Mouse (Mus musculus): ENCODE measurements around the gene Fpgs. TPM values are rescaled to one million over a fixed set of nuclear protein-coding genes. Genes with fewer than 3 reads are reported as not detected.

Gene Fpgs
- polyA plus RNA-seq, 1 experiment from 2014 or later = 32.0 TPM

- Histone ChIP-seq H3K27ac (ENCODE audit: low read length) (no peak overlapping the region), H3K9ac (ENCODE audit: low read depth, low read length) (no peak overlapping the region), H3K27me3 (replicated peaks; ENCODE audit: control insufficient read depth, insufficient read depth, low read length) (no peaks in the 10 kb centered on the region), H3K4me1 (ENCODE audit: control insufficient read depth, insufficient read depth, low read length) (peaks cover 14% of the 10 kb centered on the region; the same call in 1 of the 2 replicates), H3K4me3 (ENCODE audit: low read length) (no peak overlapping the region), H3K9me3 (ENCODE audit: control insufficient read depth, low read length) (no peaks in the 10 kb centered on the region), H3K4me2 (ENCODE audit: low read depth, low read length) (no peak overlapping the region), H3K36me3 (ENCODE audit: control insufficient read depth, insufficient read depth, low read length) (no peaks in the 10 kb centered on the region)
- ATAC-seq = no peak
- WGBS = 91% methylated on average over 9 of the region's 9 CpGs
Measured at GRCm38 (mm10) chr2:32671147-32671546, 32.8 kb downstream of the Fpgs start.

- Histone ChIP-seq H3K27me3 (replicated peaks; ENCODE audit: control insufficient read depth, insufficient read depth, low read length) (no peaks in the 10 kb centered on the region), H3K4me2 (ENCODE audit: low read depth, low read length) (no peak overlapping the region), H3K4me3 (ENCODE audit: low read length) (no peak overlapping the region), H3K36me3 (ENCODE audit: control insufficient read depth, insufficient read depth, low read length) (no peaks in the 10 kb centered on the region), H3K9me3 (ENCODE audit: control insufficient read depth, low read length) (no peaks in the 10 kb centered on the region), H3K27ac (ENCODE audit: low read length) (0 out of 2 replicates have a peak overlapping the region, but pooled peaks have one; percentile 15), H3K4me1 (ENCODE audit: control insufficient read depth, insufficient read depth, low read length) (peaks cover 15% of the 10 kb centered on the region; the same call in 1 of the 2 replicates), H3K9ac (ENCODE audit: low read depth, low read length) (no peak overlapping the region)
- 64% methylated on average over 3 of the region's 3 CpGs for WGBS
- no peak for ATAC-seq
Measured at GRCm38 (mm10) chr2:32669876-32670275, 34.1 kb downstream of the Fpgs start.

GRCm38 (mm10) chr2:32668176-32668575 lies 35.8 kb downstream of the Fpgs start:
- no peaks in the 10 kb centered on the region for H3K27me3 ChIP-seq (replicated peaks; ENCODE audit: control insufficient read depth, insufficient read depth, low read length)
- no peaks in the 10 kb centered on the region for H3K36me3 ChIP-seq (ENCODE audit: control insufficient read depth, insufficient read depth, low read length)
- no peak overlapping the region for H3K4me2 ChIP-seq (ENCODE audit: low read depth, low read length)
- no peak overlapping the region for H3K9ac ChIP-seq (ENCODE audit: low read depth, low read length)
- ATAC-seq = no peak
- H3K27ac ChIP-seq (ENCODE audit: low read length) = peak overlapping the region; percentile 63
- no peaks in the 10 kb centered on the region for H3K9me3 ChIP-seq (ENCODE audit: control insufficient read depth, low read length)
- WGBS = 89% methylated on average over 7 of the region's 7 CpGs
- peaks cover 15% of the 10 kb centered on the region; the same call in 1 of the 2 replicates for H3K4me1 ChIP-seq (ENCODE audit: control insufficient read depth, insufficient read depth, low read length)
- H3K4me3 ChIP-seq (ENCODE audit: low read length) = no peak overlapping the region

GRCm38 (mm10) chr2:32667775-32668174 lies 36.2 kb downstream of the Fpgs start:
- peaks cover 12% of the 10 kb centered on the region; the same call in 1 of the 2 replicates for H3K4me1 ChIP-seq (ENCODE audit: control insufficient read depth, insufficient read depth, low read length)
- no peak overlapping the region for H3K9ac ChIP-seq (ENCODE audit: low read depth, low read length)
- no peaks in the 10 kb centered on the region for H3K36me3 ChIP-seq (ENCODE audit: control insufficient read depth, insufficient read depth, low read length)
- no peak overlapping the region for H3K4me2 ChIP-seq (ENCODE audit: low read depth, low read length)
- H3K9me3 ChIP-seq (ENCODE audit: control insufficient read depth, low read length) = no peaks in the 10 kb centered on the region
- 44% methylated on average over 11 of the region's 11 CpGs for WGBS
- H3K27ac ChIP-seq (ENCODE audit: low read length) = peak overlapping the region; percentile 63
- ATAC-seq = no peak
- H3K27me3 ChIP-seq (replicated peaks; ENCODE audit: control insufficient read depth, insufficient read depth, low read length) = no peaks in the 10 kb centered on the region
- no peak overlapping the region for H3K4me3 ChIP-seq (ENCODE audit: low read length)

GRCm38 (mm10) chr2:32665853-32666252 lies 38.1 kb downstream of the Fpgs start:
- Histone ChIP-seq H3K4me2 (ENCODE audit: low read depth, low read length) (no peak overlapping the region), H3K4me1 (ENCODE audit: control insufficient read depth, insufficient read depth, low read length) (peaks cover 20% of the 10 kb centered on the region), H3K4me3 (ENCODE audit: low read length) (no peak overlapping the region), H3K27me3 (replicated peaks; ENCODE audit: control insufficient read depth, insufficient read depth, low read length) (no peaks in the 10 kb centered on the region), H3K9me3 (ENCODE audit: control insufficient read depth, low read length) (no peaks in the 10 kb centered on the region), H3K27ac (ENCODE audit: low read length) (no peak overlapping the region), H3K9ac (ENCODE audit: low read depth, low read length) (no peak overlapping the region), H3K36me3 (ENCODE audit: control insufficient read depth, insufficient read depth, low read length) (no peaks in the 10 kb centered on the region)
- ATAC-seq = no peak
- 69% methylated on average over 6 of the region's 6 CpGs for WGBS

GRCm38 (mm10) chr2:32665345-32665744 lies 38.6 kb downstream of the Fpgs start:
- no peak for ATAC-seq
- H3K9ac ChIP-seq (ENCODE audit: low read depth, low read length) = no peak overlapping the region
- H3K27me3 ChIP-seq (replicated peaks; ENCODE audit: control insufficient read depth, insufficient read depth, low read length) = no peaks in the 10 kb centered on the region
- H3K27ac ChIP-seq (ENCODE audit: low read length) = no peak overlapping the region
- no peaks in the 10 kb centered on the region for H3K36me3 ChIP-seq (ENCODE audit: control insufficient read depth, insufficient read depth, low read length)
- WGBS = 73% methylated on average over 8 of the region's 8 CpGs
- H3K4me1 ChIP-seq (ENCODE audit: control insufficient read depth, insufficient read depth, low read length) = peaks cover 20% of the 10 kb centered on the region
- H3K4me3 ChIP-seq (ENCODE audit: low read length) = no peak overlapping the region
- no peaks in the 10 kb centered on the region for H3K9me3 ChIP-seq (ENCODE audit: control insufficient read depth, low read length)
- no peak overlapping the region for H3K4me2 ChIP-seq (ENCODE audit: low read depth, low read length)

GRCm38 (mm10) chr2:32662291-32662690 lies 41.7 kb downstream of the Fpgs start:
- 34% methylated on average over 5 of the region's 5 CpGs for WGBS
- peak; percentile 13; the same call in 1 of the 2 replicates for ATAC-seq
- H3K9ac ChIP-seq (ENCODE audit: low read depth, low read length) = peak overlapping the region; percentile 22; the same call in 1 of the 2 replicates

GRCm38 (mm10) chr2:32661509-32662107 lies 42.3 kb downstream of the Fpgs start:
- Histone ChIP-seq H3K4me2 (ENCODE audit: low read depth, low read length) (no peak overlapping the region), H3K4me3 (ENCODE audit: low read length) (no peak overlapping the region), H3K9me3 (ENCODE audit: control insufficient read depth, low read length) (no peaks in the 10 kb centered on the region), H3K36me3 (ENCODE audit: control insufficient read depth, insufficient read depth, low read length) (no peaks in the 10 kb centered on the region), H3K27me3 (replicated peaks; ENCODE audit: control insufficient read depth, insufficient read depth, low read length) (no peaks in the 10 kb centered on the region), H3K4me1 (ENCODE audit: control insufficient read depth, insufficient read depth, low read length) (peaks cover 17% of the 10 kb centered on the region), H3K27ac (ENCODE audit: low read length) (peak overlapping the region; percentile 8), H3K9ac (ENCODE audit: low read depth, low read length) (peak overlapping the region; percentile 22)
- ATAC-seq = peak; percentile 67
- 20% methylated on average over 7 of the region's 7 CpGs for WGBS

More at GRCm38 (mm10) chr2:32662291-32662690, 41.7 kb downstream of the Fpgs start:
- no peaks in the 10 kb centered on the region for H3K36me3 ChIP-seq (ENCODE audit: control insufficient read depth, insufficient read depth, low read length)
- H3K4me1 ChIP-seq (ENCODE audit: control insufficient read depth, insufficient read depth, low read length) = peaks cover 17% of the 10 kb centered on the region
- no peaks in the 10 kb centered on the region for H3K27me3 ChIP-seq (replicated peaks; ENCODE audit: control insufficient read depth, insufficient read depth, low read length)
- H3K4me3 ChIP-seq (ENCODE audit: low read length) = no peak overlapping the region
- no peaks in the 10 kb centered on the region for H3K9me3 ChIP-seq (ENCODE audit: control insufficient read depth, low read length)
- H3K4me2 ChIP-seq (ENCODE audit: low read depth, low read length) = no peak overlapping the region
- H3K27ac ChIP-seq (ENCODE audit: low read length) = peak overlapping the region; percentile 8

GRCm38 (mm10) chr2:32658873-32659272 lies 45.1 kb downstream of the Fpgs start:
- Histone ChIP-seq H3K4me2 (ENCODE audit: low read depth, low read length) (no peak overlapping the region), H3K4me1 (ENCODE audit: control insufficient read depth, insufficient read depth, low read length) (peaks cover 29% of the 10 kb centered on the region), H3K4me3 (ENCODE audit: low read length) (no peak overlapping the region), H3K36me3 (ENCODE audit: control insufficient read depth, insufficient read depth, low read length) (no peaks in the 10 kb centered on the region), H3K9me3 (ENCODE audit: control insufficient read depth, low read length) (no peaks in the 10 kb centered on the region), H3K27ac (ENCODE audit: low read length) (no peak overlapping the region), H3K27me3 (replicated peaks; ENCODE audit: control insufficient read depth, insufficient read depth, low read length) (no peaks in the 10 kb centered on the region), H3K9ac (ENCODE audit: low read depth, low read length) (no peak overlapping the region)
- no peak for ATAC-seq
- WGBS = 87% methylated on average over 2 of the region's 2 CpGs

GRCm38 (mm10) chr2:32655826-32656225 lies 48.1 kb downstream of the Fpgs start:
- 45% methylated on average over 12 of the region's 12 CpGs for WGBS

More at GRCm38 (mm10) chr2:32655826-32656225, 48.1 kb downstream of the Fpgs start:
- Histone ChIP-seq H3K27me3 (replicated peaks; ENCODE audit: control insufficient read depth, insufficient read depth, low read length) (no peaks in the 10 kb centered on the region), H3K9me3 (ENCODE audit: control insufficient read depth, low read length) (no peaks in the 10 kb centered on the region), H3K36me3 (ENCODE audit: control insufficient read depth, insufficient read depth, low read length) (no peaks in the 10 kb centered on the region), H3K4me1 (ENCODE audit: control insufficient read depth, insufficient read depth, low read length) (peaks cover 14% of the 10 kb centered on the region), H3K4me2 (ENCODE audit: low read depth, low read length) (no peak overlapping the region), H3K9ac (ENCODE audit: low read depth, low read length) (no peak overlapping the region; the same call in 1 of the 2 replicates), H3K4me3 (ENCODE audit: low read length) (no peak overlapping the region), H3K27ac (ENCODE audit: low read length) (peak overlapping the region; percentile 71)
- ATAC-seq = peak; percentile 73
